Mouse (Mus musculus) liver, embryonic 13.5 days (tissue): ENCODE measurements at regions not wholly inside any gene's neighbourhood (a gene's known extent, or its start where the extent isn't known, plus 50 kb on each side); places are given as distances from the start of the nearest gene placed in this dataset.
A peak's percentile ranks its signal among the peaks of the same experiment; 100 is the strongest.

Source experiments
- ATAC-seq: fragments of 200-750 bp; cut with Nextera tagmentation; 2 replicates; pipeline ENCODE4 v1.8.0; 2017; ENCODE audit warnings: low read depth, mild to moderate bottlenecking, moderate number of reproducible peaks, moderate library complexity
- DNase-seq: peaks from one replicate; pipeline ENCODE4 v3.0.0; 2022
- H3K27ac ChIP-seq: fragments of 300-500 bp; sonication (generic); 2 replicates; pipeline ENCODE4 v1.5.1; 2015; ENCODE audit warnings: moderate library complexity, mild to moderate bottlenecking, inconsistent platforms
- H3K27me3 ChIP-seq: fragments of 300-500 bp; sonication (generic); 2 replicates; pipeline ENCODE4 v1.6.1; 2015; ENCODE audit warnings: mild to moderate bottlenecking, inconsistent platforms
- H3K36me3 ChIP-seq: fragments of 300-500 bp; sonication (generic); 2 replicates; pipeline ENCODE4 v1.6.1; 2015; ENCODE audit warnings: mild to moderate bottlenecking, inconsistent platforms
- H3K4me1 ChIP-seq: fragments of 300-500 bp; sonication (generic); replicated peaks from 2 replicates; pipeline ENCODE4 v1.6.1; 2015; ENCODE audit warnings: inconsistent platforms
- H3K4me2 ChIP-seq: fragments of 300-500 bp; sonication (generic); 2 replicates; pipeline ENCODE4 v1.6.1; 2015; ENCODE audit warnings: inconsistent platforms, mild to moderate bottlenecking, moderate library complexity
- H3K4me3 ChIP-seq: fragments of 300-500 bp; sonication (generic); replicated peaks from 2 replicates; pipeline ENCODE4 v1.5.1; 2015; ENCODE audit warnings: mild to moderate bottlenecking, inconsistent platforms
- H3K9ac ChIP-seq: fragments of 300-500 bp; sonication (generic); 2 replicates; pipeline ENCODE4 v1.6.1; 2015; ENCODE audit warnings: mild to moderate bottlenecking, inconsistent platforms
- H3K9me3 ChIP-seq: fragments of 300-500 bp; sonication (generic); replicated peaks from 2 replicates; pipeline ENCODE4 v1.6.1; 2016; ENCODE audit warnings: inconsistent platforms
- WGBS: fragments of 180-500 bp; shearing (Covaris S2); methylation state at CpG from one replicate; pipeline ENCODE4 v1.1.7; 2015; ENCODE audit not compliant: insufficient replicate concordance; 5-methylcytosine and 5-hydroxymethylcytosine counted together

GRCm38 (mm10) chr3:151182132-151182531 is 255.6 kb upstream of the Adgrl4 start:
- Histone ChIP-seq H3K9ac (no peak overlapping the region), H3K27me3 (no peaks in the 10 kb centered on the region), H3K4me3 (no peak overlapping the region), H3K27ac (no peak overlapping the region), H3K36me3 (no peaks in the 10 kb centered on the region), H3K9me3 (no peaks in the 10 kb centered on the region), H3K4me1 (no peaks in the 10 kb centered on the region), H3K4me2 (no peak overlapping the region)
- ATAC-seq (no peak), DNase-seq (no peak)
- 36% methylated on average over 2 of the region's 2 CpGs for WGBS

- no peaks in the 10 kb centered on the region for H3K9me3 ChIP-seq
- no peak overlapping the region for H3K27ac ChIP-seq
- H3K4me3 ChIP-seq, result no peak overlapping the region
- H3K9ac ChIP-seq, result no peak overlapping the region
- no peak for ATAC-seq
- no peaks in the 10 kb centered on the region for H3K4me1 ChIP-seq
- 17% methylated on average over 2 of the region's 2 CpGs for WGBS
- H3K27me3 ChIP-seq, result no peaks in the 10 kb centered on the region
- H3K4me2 ChIP-seq, result no peak overlapping the region
- no peaks in the 10 kb centered on the region for H3K36me3 ChIP-seq
- DNase-seq, result no peak
Measured at GRCm38 (mm10) chr3:151192092-151192491, 245.6 kb upstream of the Adgrl4 start.

- H3K4me2 ChIP-seq, result no peak overlapping the region
- H3K9me3 ChIP-seq, result no peaks in the 10 kb centered on the region
- H3K9ac ChIP-seq, result no peak overlapping the region
- DNase-seq (no peak), ATAC-seq (no peak)
- no peak overlapping the region for H3K4me3 ChIP-seq
- H3K36me3 ChIP-seq, result no peaks in the 10 kb centered on the region
- no peaks in the 10 kb centered on the region for H3K4me1 ChIP-seq
- 75% methylated on average over 4 of the region's 4 CpGs for WGBS
- H3K27ac ChIP-seq, result no peak overlapping the region
- H3K27me3 ChIP-seq, result no peaks in the 10 kb centered on the region
Measured at GRCm38 (mm10) chr3:151210978-151211377, 226.7 kb upstream of the Adgrl4 start.

GRCm38 (mm10) chr3:151216764-151217502 is 220.8 kb upstream of the Adgrl4 start:
- 48% methylated on average over 3 of the region's 3 CpGs for WGBS
- no peak for DNase-seq

GRCm38 (mm10) chr3:151222407-151222806 is 215.3 kb upstream of the Adgrl4 start:
- ATAC-seq (no peak), DNase-seq (no peak)
- Histone ChIP-seq H3K4me1 (no peaks in the 10 kb centered on the region), H3K27ac (no peak overlapping the region), H3K9me3 (no peaks in the 10 kb centered on the region), H3K9ac (no peak overlapping the region), H3K36me3 (no peaks in the 10 kb centered on the region), H3K27me3 (no peaks in the 10 kb centered on the region), H3K4me2 (no peak overlapping the region), H3K4me3 (no peak overlapping the region)
- 17% methylated on average over 3 of the region's 3 CpGs for WGBS

More at GRCm38 (mm10) chr3:151216764-151217502, 220.8 kb upstream of the Adgrl4 start:
- H3K4me2 ChIP-seq, result no peak overlapping the region
- H3K36me3 ChIP-seq, result no peaks in the 10 kb centered on the region
- no peaks in the 10 kb centered on the region for H3K9me3 ChIP-seq
- no peak overlapping the region for H3K27ac ChIP-seq
- no peaks in the 10 kb centered on the region for H3K27me3 ChIP-seq
- no peak for ATAC-seq
- no peak overlapping the region for H3K4me3 ChIP-seq
- no peak overlapping the region for H3K9ac ChIP-seq
- no peaks in the 10 kb centered on the region for H3K4me1 ChIP-seq

GRCm38 (mm10) chr3:151252458-151252857 is 185.2 kb upstream of the Adgrl4 start:
- no peak for DNase-seq
- H3K27me3 ChIP-seq, result no peaks in the 10 kb centered on the region
- WGBS, result 58% methylated on average over 2 of the region's 2 CpGs
- ATAC-seq, result no peak
- H3K9ac ChIP-seq, result no peak overlapping the region
- H3K36me3 ChIP-seq, result no peaks in the 10 kb centered on the region
- no peaks in the 10 kb centered on the region for H3K4me1 ChIP-seq
- H3K27ac ChIP-seq, result no peak overlapping the region
- H3K9me3 ChIP-seq, result no peaks in the 10 kb centered on the region
- no peak overlapping the region for H3K4me2 ChIP-seq
- H3K4me3 ChIP-seq, result no peak overlapping the region

- Histone ChIP-seq H3K27me3 (no peaks in the 10 kb centered on the region), H3K4me1 (no peaks in the 10 kb centered on the region), H3K4me3 (no peak overlapping the region), H3K9me3 (no peaks in the 10 kb centered on the region), H3K27ac (no peak overlapping the region), H3K9ac (no peak overlapping the region), H3K36me3 (no peaks in the 10 kb centered on the region), H3K4me2 (no peak overlapping the region)
- WGBS, result 45% methylated on average over 3 of the region's 3 CpGs
- DNase-seq (no peak), ATAC-seq (no peak)
Measured at GRCm38 (mm10) chr3:151262821-151263220, 174.9 kb upstream of the Adgrl4 start.

GRCm38 (mm10) chr3:151265658-151266057 is 172.0 kb upstream of the Adgrl4 start:
- no peaks in the 10 kb centered on the region for H3K9me3 ChIP-seq
- no peak overlapping the region for H3K4me2 ChIP-seq
- DNase-seq (no peak), ATAC-seq (no peak)
- WGBS, result 16% methylated on average over 2 of the region's 2 CpGs
- H3K36me3 ChIP-seq, result no peaks in the 10 kb centered on the region
- no peak overlapping the region for H3K27ac ChIP-seq
- no peak overlapping the region for H3K9ac ChIP-seq
- H3K27me3 ChIP-seq, result no peaks in the 10 kb centered on the region
- H3K4me3 ChIP-seq, result no peak overlapping the region
- no peaks in the 10 kb centered on the region for H3K4me1 ChIP-seq

- 66% methylated on average over 2 of the region's 2 CpGs for whole genome bisulfite sequencing
Measured at GRCm38 (mm10) chr3:151269514-151269913, 168.2 kb upstream of the Adgrl4 start.

GRCm38 (mm10) chr3:151283829-151284228 is 153.9 kb upstream of the Adgrl4 start:
- H3K27ac ChIP-seq, result no peak overlapping the region
- H3K4me1 ChIP-seq, result no peaks in the 10 kb centered on the region
- DNase-seq (no peak), ATAC-seq (no peak)
- H3K4me3 ChIP-seq, result no peak overlapping the region
- H3K4me2 ChIP-seq, result no peak overlapping the region
- no peaks in the 10 kb centered on the region for H3K9me3 ChIP-seq
- no peaks in the 10 kb centered on the region for H3K36me3 ChIP-seq
- no peaks in the 10 kb centered on the region for H3K27me3 ChIP-seq
- no peak overlapping the region for H3K9ac ChIP-seq
- 81% methylated on average over 1 of the region's 1 CpGs for WGBS

More at GRCm38 (mm10) chr3:151269514-151269913, 168.2 kb upstream of the Adgrl4 start:
- DNase-seq, result no peak
- no peak overlapping the region for H3K4me2 ChIP-seq
- H3K9me3 ChIP-seq, result no peaks in the 10 kb centered on the region
- no peak for ATAC-seq
- H3K36me3 ChIP-seq, result no peaks in the 10 kb centered on the region
- H3K9ac ChIP-seq, result no peak overlapping the region
- no peak overlapping the region for H3K4me3 ChIP-seq
- no peak overlapping the region for H3K27ac ChIP-seq
- no peaks in the 10 kb centered on the region for H3K4me1 ChIP-seq
- H3K27me3 ChIP-seq, result no peaks in the 10 kb centered on the region

GRCm38 (mm10) chr3:151293981-151294605 is 143.6 kb upstream of the Adgrl4 start:
- ATAC-seq (peak; percentile 58), DNase-seq (no peak)
- no peak overlapping the region for H3K4me3 ChIP-seq
- no peak overlapping the region for H3K4me2 ChIP-seq
- WGBS, result 44% methylated on average over 11 of the region's 11 CpGs
- no peak overlapping the region for H3K27ac ChIP-seq
- H3K36me3 ChIP-seq, result no peaks in the 10 kb centered on the region
- no peaks in the 10 kb centered on the region for H3K27me3 ChIP-seq
- H3K9ac ChIP-seq, result no peak overlapping the region
- H3K9me3 ChIP-seq, result no peaks in the 10 kb centered on the region
- no peaks in the 10 kb centered on the region for H3K4me1 ChIP-seq

- WGBS, result 63% methylated on average over 7 of the region's 7 CpGs
- no peaks in the 10 kb centered on the region for H3K27me3 ChIP-seq
- no peak for ATAC-seq
- no peak overlapping the region for H3K4me3 ChIP-seq
- no peak for DNase-seq
- H3K36me3 ChIP-seq, result no peaks in the 10 kb centered on the region
- H3K4me1 ChIP-seq, result no peaks in the 10 kb centered on the region
- no peaks in the 10 kb centered on the region for H3K9me3 ChIP-seq
- no peak overlapping the region for H3K9ac ChIP-seq
- H3K27ac ChIP-seq, result no peak overlapping the region
- H3K4me2 ChIP-seq, result no peak overlapping the region
Measured at GRCm38 (mm10) chr3:151294606-151295005, 143.1 kb upstream of the Adgrl4 start.
